Mouse (Mus musculus) kidney, adult 2 months (tissue): ENCODE measurements around the gene Cdk1.

Source experiments
- CTCF ChIP-seq: fragments of 200-500 bp; conservative IDR thresholded peaks from 2 replicates; pipeline ENCODE4 v1.5.1; 2011; ENCODE audit warnings: low read depth, mild to moderate bottlenecking, control low read depth, low read length, moderate library complexity, mixed read lengths; ENCODE audit not compliant: insufficient read depth, insufficient read length
- POLR2A ChIP-seq: fragments of 200-500 bp; IDR thresholded peaks from one replicate; pipeline ENCODE4 v1.6.1; 2011; ENCODE audit warnings: low read depth, low read length, control low read depth

DNA sequence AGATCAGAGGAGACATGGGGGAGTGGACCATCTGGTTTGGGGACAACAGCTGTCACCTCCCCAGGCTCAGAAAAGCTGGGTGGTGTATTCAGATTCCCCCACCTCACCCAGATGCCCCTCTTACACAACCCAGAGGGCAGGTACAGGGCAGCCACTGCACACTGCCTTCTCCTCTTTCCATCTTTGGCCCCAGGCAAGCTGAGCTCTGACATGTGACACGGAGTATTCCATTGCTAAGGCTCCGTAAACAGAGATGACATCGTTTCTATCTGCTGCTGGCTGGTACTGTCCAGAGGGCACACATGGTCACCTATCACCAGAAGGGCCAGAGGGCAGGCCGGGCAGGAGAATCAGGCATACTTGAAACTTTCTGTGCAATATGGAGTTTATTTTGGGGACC is 64.7 kb downstream of the Cdk1 start:
- TF ChIP-seq CTCF, result no peak
- TF ChIP-seq POLR2A, result no peak
